ENCODE assay signal across 10 mouse cellular contexts in the genomic region with DNA sequence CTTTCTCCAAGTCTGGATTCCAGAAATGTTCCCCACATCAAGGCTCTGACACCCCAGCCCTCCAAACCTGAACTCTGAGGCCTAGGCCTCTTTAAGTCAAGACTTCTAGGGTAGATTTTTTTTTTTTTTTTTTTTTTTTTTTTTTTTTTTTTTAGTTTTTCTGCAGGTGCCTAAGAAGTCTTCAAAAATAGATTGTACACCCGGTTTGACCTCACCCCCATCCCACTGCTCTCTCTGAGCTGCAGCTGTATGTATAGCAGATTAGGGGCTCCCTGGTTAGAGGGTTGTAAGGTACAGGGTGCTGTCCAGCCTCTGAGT. TPM values are rescaled to one million over a fixed set of nuclear protein-coding genes. Genes with fewer than 3 reads are reported as not detected.
DNase-seq lines count a peak whose midpoint lies in the region; ATAC-seq and TF ChIP-seq lines count a peak whose summit lies in the region.
"Not testable (repeated sequence)": the region's sequence is repeated elsewhere in the genome, so short reads cannot be mapped to it uniquely, and the experiment has no call there.
"Had no signal": no experiment of that assay in that cellular context is flagged by ENCODE, and none has a peak within 500 bp of the region (broad histone marks: within the 10 kb centered on the region; RNA-seq: fewer than 3 reads in every experiment).

No protein-coding gene starts in this region.

- H3K27me3 ChIP-seq in G1E (ENCODE audit: insufficient read depth, low read length); heart, embryonic 11.5 days (ENCODE audit: control insufficient read depth, insufficient read depth, low read length); limb, embryonic 10.5 days (ENCODE audit: low read depth, poor library complexity, severe bottlenecking); liver, embryonic 16.5 days (ENCODE audit: control insufficient read depth, insufficient read depth, low read depth, low read length); stomach, postnatal 0 days (ENCODE audit: control insufficient read depth, insufficient read depth, low read length): not testable (repeated sequence)
- H3K27me3 ChIP-seq in hindbrain, embryonic 15.5 days: peaks cover 23% of the 10 kb centered on the region
- H3K27me3 ChIP-seq in midbrain, embryonic 16.5 days (ENCODE audit: control insufficient read depth, insufficient read depth, low read depth, low read length): peaks cover 12% of the 10 kb centered on the region; the same call in 1 of the 2 replicates

- 28% methylated on average over 1 of the region's 1 CpGs for WGBS in heart, embryonic 11.5 days (ENCODE audit: insufficient replicate concordance)
- 20% methylated on average over 1 of the region's 1 CpGs for WGBS in hindbrain, embryonic 15.5 days
- 4% methylated on average over 1 of the region's 1 CpGs for WGBS in limb, embryonic 10.5 days
- 14% methylated on average over 1 of the region's 1 CpGs for WGBS in liver, embryonic 16.5 days (ENCODE audit: insufficient replicate concordance)
- WGBS in midbrain, embryonic 16.5 days: 5% methylated on average over 1 of the region's 1 CpGs
- WGBS in stomach, postnatal 0 days: 17% methylated on average over 1 of the region's 1 CpGs

- H3K36me3 ChIP-seq in G1E (replicated peaks): peaks cover 57% of the 10 kb centered on the region
- H3K36me3 ChIP-seq in heart, embryonic 11.5 days (ENCODE audit: control insufficient read depth, insufficient read depth, low read length); hindbrain, embryonic 15.5 days; liver, embryonic 16.5 days (ENCODE audit: control insufficient read depth, insufficient read depth); midbrain, embryonic 16.5 days (ENCODE audit: control insufficient read depth, insufficient read depth, low read length); stomach, postnatal 0 days (ENCODE audit: control insufficient read depth, insufficient read depth, low read length): not testable (repeated sequence)
- peaks cover 35% of the 10 kb centered on the region for H3K36me3 ChIP-seq in limb, embryonic 10.5 days

- H3K9ac ChIP-seq in heart, embryonic 11.5 days (ENCODE audit: low read depth, low read length); hindbrain, embryonic 15.5 days; midbrain, embryonic 16.5 days (ENCODE audit: low read depth, low read length); stomach, postnatal 0 days (ENCODE audit: low read length): not testable (repeated sequence)
- peak overlapping the region; percentile 61; the same call in 1 of the 2 replicates for H3K9ac ChIP-seq in liver, embryonic 16.5 days (ENCODE audit: low read depth, low read length)

- not testable (repeated sequence) for TF ChIP-seq EP300 in stomach, postnatal 0 days (optimal IDR thresholded peaks at IDR 0.05)

- ATAC-seq in G1E (ENCODE audit: extremely low read depth, insufficient number of reproducible peaks, low FRiP score, poor library complexity, severe bottlenecking); heart, embryonic 11.5 days (replicated peaks; ENCODE audit: insufficient number of reproducible peaks, low FRiP score, low TSS enrichment); hindbrain, embryonic 15.5 days (ENCODE audit: low FRiP score, low read depth); liver, embryonic 16.5 days (ENCODE audit: low read depth); midbrain, embryonic 16.5 days; stomach, postnatal 0 days (ENCODE audit: low FRiP score, low TSS enrichment): not testable (repeated sequence)

- peak overlapping the region; percentile 96 for H3K27ac ChIP-seq in embryonic fibroblast, embryonic 13.5 days (ENCODE audit: insufficient read depth, low read length)
- peak overlapping the region; percentile 95 for H3K27ac ChIP-seq in heart, embryonic 11.5 days (ENCODE audit: low read depth, low read length)
- H3K27ac ChIP-seq in hindbrain, embryonic 15.5 days (replicated peaks): 0 out of 2 replicates have a peak overlapping the region, but pooled peaks have one; percentile 51
- H3K27ac ChIP-seq in limb, embryonic 10.5 days: peak overlapping the region; percentile 96
- peak overlapping the region; percentile 90 for H3K27ac ChIP-seq in liver, embryonic 16.5 days (ENCODE audit: low read length)
- peak overlapping the region; percentile 22; the same call in 1 of the 2 replicates for H3K27ac ChIP-seq in midbrain, embryonic 16.5 days (ENCODE audit: low read length)
- peak overlapping the region; percentile 94 for H3K27ac ChIP-seq in stomach, postnatal 0 days (replicated peaks)

- H3K4me3 ChIP-seq in G1E (ENCODE audit: low read depth, low read length): peak overlapping the region; percentile 71; the same call in 1 of the 2 replicates
- H3K4me3 ChIP-seq in embryonic fibroblast, embryonic 13.5 days (ENCODE audit: insufficient read depth, low read length); heart, embryonic 11.5 days (ENCODE audit: low read depth, low read length); hindbrain, embryonic 15.5 days; limb, embryonic 10.5 days; liver, embryonic 16.5 days (ENCODE audit: low read depth, low read length); midbrain, embryonic 16.5 days (ENCODE audit: low read depth, low read length); stomach, postnatal 0 days (ENCODE audit: low read depth, low read length): not testable (repeated sequence)

- TF ChIP-seq POLR2A in embryonic fibroblast, embryonic 13.5 days (IDR thresholded peaks at IDR 0.05; ENCODE audit: low read depth, low read length): not testable (repeated sequence)

- not testable (repeated sequence) for TF ChIP-seq CTCF in G1E (IDR thresholded peaks at IDR 0.05; ENCODE audit: low read depth, low read length); embryonic fibroblast, embryonic 13.5 days (IDR thresholded peaks at IDR 0.05; ENCODE audit: borderline replicate concordance, insufficient read depth, low read length); stomach, postnatal 0 days (IDR thresholded peaks at IDR 0.05; ENCODE audit: low read depth)

- not testable (repeated sequence) for H3K9me3 ChIP-seq in G1E (replicated peaks); heart, embryonic 11.5 days (replicated peaks; ENCODE audit: control insufficient read depth, low read length); hindbrain, embryonic 15.5 days; limb, embryonic 10.5 days (replicated peaks); liver, embryonic 16.5 days (replicated peaks; ENCODE audit: control insufficient read depth, low read length); midbrain, embryonic 16.5 days (replicated peaks; ENCODE audit: control insufficient read depth, low read length, poor library complexity, severe bottlenecking); stomach, postnatal 0 days (ENCODE audit: control insufficient read depth, low read length)

- H3K4me2 ChIP-seq in heart, embryonic 11.5 days: peak overlapping the region; percentile 69
- peak overlapping the region; percentile 60; the same call in 1 of the 2 replicates for H3K4me2 ChIP-seq in hindbrain, embryonic 15.5 days
- peak overlapping the region; percentile 84 for H3K4me2 ChIP-seq in liver, embryonic 16.5 days (ENCODE audit: low read depth, low read length)
- not testable (repeated sequence) for H3K4me2 ChIP-seq in midbrain, embryonic 16.5 days (ENCODE audit: low read length); stomach, postnatal 0 days (replicated peaks; ENCODE audit: low read depth)

- peaks cover 75% of the 10 kb centered on the region for H3K4me1 ChIP-seq in G1E (ENCODE audit: insufficient read depth, low read depth, low read length)
- peaks cover 14% of the 10 kb centered on the region for H3K4me1 ChIP-seq in embryonic fibroblast, embryonic 13.5 days (ENCODE audit: control insufficient read depth, insufficient read depth, low read length)
- H3K4me1 ChIP-seq in heart, embryonic 11.5 days (ENCODE audit: control insufficient read depth, insufficient read depth, low read length): peaks cover 55% of the 10 kb centered on the region
- H3K4me1 ChIP-seq in hindbrain, embryonic 15.5 days (replicated peaks): peaks cover 32% of the 10 kb centered on the region
- peaks cover 76% of the 10 kb centered on the region for H3K4me1 ChIP-seq in limb, embryonic 10.5 days
- H3K4me1 ChIP-seq in liver, embryonic 16.5 days (ENCODE audit: control insufficient read depth, low read depth, low read length): peaks cover 57% of the 10 kb centered on the region
- peaks cover 15% of the 10 kb centered on the region; the same call in 1 of the 2 replicates for H3K4me1 ChIP-seq in midbrain, embryonic 16.5 days (ENCODE audit: control insufficient read depth, insufficient read depth, low read length)
- H3K4me1 ChIP-seq in stomach, postnatal 0 days (replicated peaks; ENCODE audit: control insufficient read depth, insufficient read depth): peaks cover 19% of the 10 kb centered on the region

- DNase-seq in G1E (ENCODE audit: low spot score); limb, embryonic 10.5 days (ENCODE audit: low spot score); stomach, postnatal 0 days (ENCODE audit: low spot score): not testable (repeated sequence)

RNA-seq across cellular contexts. Expression of a gene that starts 6.4 kb away (rescaled TPM):
- total RNA-seq in G1E (2014; fragmentation: Nextera tagmentation) (106 and 126 TPM in 2 replicates), G1E (2017) (168 and 172 TPM in 2 replicates)
- polyA plus RNA-seq in G1E (2012): 53.7 and 56.7 TPM in 2 replicates
- polyA plus RNA-seq in embryonic fibroblast, embryonic 13.5 days (2011; ENCODE audit: insufficient read length, low read depth, missing spikeins): 64.6 and 70.7 TPM in 2 replicates
- polyA plus RNA-seq in heart, embryonic 11.5 days (2014; fragmentation: Nextera tagmentation; extraction: Ambion mirVana): 109 and 113 TPM in 2 replicates
- 96.2 and 106 TPM in 2 replicates for polyA plus RNA-seq in hindbrain, embryonic 15.5 days (2015; fragmentation: Nextera tagmentation; extraction: Ambion mirVana)
- polyA plus RNA-seq in limb, embryonic 10.5 days (2016; fragmentation: Nextera tagmentation; extraction: Ambion mirVana): 270 and 284 TPM in 2 replicates
- 49.4 and 54.4 TPM in 2 replicates for polyA plus RNA-seq in liver, embryonic 16.5 days (2015; fragmentation: Nextera tagmentation; extraction: Ambion mirVana)
- polyA plus RNA-seq in midbrain, embryonic 16.5 days (2015; fragmentation: Nextera tagmentation; extraction: Ambion mirVana): 98.1 and 106 TPM in 2 replicates
- 58.7 and 63.5 TPM in 2 replicates for polyA plus RNA-seq in stomach, postnatal 0 days (2015; fragmentation: Nextera tagmentation; extraction: Ambion mirVana)

RNA-seq across cellular contexts. Expression of a gene that starts 7.7 kb away (rescaled TPM):
- total RNA-seq in G1E (2014; fragmentation: Nextera tagmentation) (22.9 and 29.7 TPM in 2 replicates), G1E (2017) (13.5 and 15.2 TPM in 2 replicates)
- 27.6 and 28.2 TPM in 2 replicates for polyA plus RNA-seq in G1E (2012)
- 135 and 148 TPM in 2 replicates for polyA plus RNA-seq in embryonic fibroblast, embryonic 13.5 days (2011; ENCODE audit: insufficient read length, low read depth, missing spikeins)
- 6.3 and 6.4 TPM in 2 replicates for polyA plus RNA-seq in heart, embryonic 11.5 days (2014; fragmentation: Nextera tagmentation; extraction: Ambion mirVana)
- polyA plus RNA-seq in hindbrain, embryonic 15.5 days (2015; fragmentation: Nextera tagmentation; extraction: Ambion mirVana): 1.6 and 2.8 TPM in 2 replicates
- 7.7 and 10.1 TPM in 2 replicates for polyA plus RNA-seq in limb, embryonic 10.5 days (2016; fragmentation: Nextera tagmentation; extraction: Ambion mirVana)
- 2.5 TPM in 2 replicates for polyA plus RNA-seq in liver, embryonic 16.5 days (2015; fragmentation: Nextera tagmentation; extraction: Ambion mirVana)
- 1.5 and 1.7 TPM in 2 replicates for polyA plus RNA-seq in midbrain, embryonic 16.5 days (2015; fragmentation: Nextera tagmentation; extraction: Ambion mirVana)
- 7.4 and 9.0 TPM in 2 replicates for polyA plus RNA-seq in stomach, postnatal 0 days (2015; fragmentation: Nextera tagmentation; extraction: Ambion mirVana)

RNA-seq across cellular contexts. Expression of a gene that starts 14.8 kb away (rescaled TPM):
- total RNA-seq in G1E (2014; fragmentation: Nextera tagmentation) (80.4 and 94.2 TPM in 2 replicates), G1E (2017) (69.2 and 94.3 TPM in 2 replicates)
- polyA plus RNA-seq in G1E (2012): 12.6 and 16.7 TPM in 2 replicates
- 51.1 and 51.9 TPM in 2 replicates for polyA plus RNA-seq in embryonic fibroblast, embryonic 13.5 days (2011; ENCODE audit: insufficient read length, low read depth, missing spikeins)
- polyA plus RNA-seq in heart, embryonic 11.5 days (2014; fragmentation: Nextera tagmentation; extraction: Ambion mirVana): 57.1 and 60.7 TPM in 2 replicates
- 39.1 and 39.5 TPM in 2 replicates for polyA plus RNA-seq in hindbrain, embryonic 15.5 days (2015; fragmentation: Nextera tagmentation; extraction: Ambion mirVana)
- 73.9 and 77.2 TPM in 2 replicates for polyA plus RNA-seq in limb, embryonic 10.5 days (2016; fragmentation: Nextera tagmentation; extraction: Ambion mirVana)
- 19.9 and 22.7 TPM in 2 replicates for polyA plus RNA-seq in liver, embryonic 16.5 days (2015; fragmentation: Nextera tagmentation; extraction: Ambion mirVana)
- polyA plus RNA-seq in midbrain, embryonic 16.5 days (2015; fragmentation: Nextera tagmentation; extraction: Ambion mirVana): 39.8 and 43.8 TPM in 2 replicates
- polyA plus RNA-seq in stomach, postnatal 0 days (2015; fragmentation: Nextera tagmentation; extraction: Ambion mirVana): 105 TPM in 2 replicates

RNA-seq across cellular contexts. Expression of a gene that starts 33.5 kb away (rescaled TPM):
- total RNA-seq in G1E (2014; fragmentation: Nextera tagmentation): 127 and 141 TPM in 2 replicates
- total RNA-seq in G1E (2017): 119 and 128 TPM in 2 replicates
- polyA plus RNA-seq in G1E (2012): 48.3 and 51.4 TPM in 2 replicates
- polyA plus RNA-seq in embryonic fibroblast, embryonic 13.5 days (2011; ENCODE audit: insufficient read length, low read depth, missing spikeins): 33.5 and 48.3 TPM in 2 replicates
- 18.5 and 19.2 TPM in 2 replicates for polyA plus RNA-seq in heart, embryonic 11.5 days (2014; fragmentation: Nextera tagmentation; extraction: Ambion mirVana)
- 22.9 and 26.1 TPM in 2 replicates for polyA plus RNA-seq in hindbrain, embryonic 15.5 days (2015; fragmentation: Nextera tagmentation; extraction: Ambion mirVana)
- polyA plus RNA-seq in limb, embryonic 10.5 days (2016; fragmentation: Nextera tagmentation; extraction: Ambion mirVana): 22.7 and 22.8 TPM in 2 replicates
- polyA plus RNA-seq in liver, embryonic 16.5 days (2015; fragmentation: Nextera tagmentation; extraction: Ambion mirVana): 32.7 and 39.1 TPM in 2 replicates
- 24.4 and 26.6 TPM in 2 replicates for polyA plus RNA-seq in midbrain, embryonic 16.5 days (2015; fragmentation: Nextera tagmentation; extraction: Ambion mirVana)
- polyA plus RNA-seq in stomach, postnatal 0 days (2015; fragmentation: Nextera tagmentation; extraction: Ambion mirVana): 23.5 and 24.8 TPM in 2 replicates

RNA-seq across cellular contexts. Expression of a gene that starts 51.6 kb away (rescaled TPM):
- not detected in 2 replicates for total RNA-seq in G1E (2014; fragmentation: Nextera tagmentation)
- 0.05 TPM in 1 of 2 replicates, not detected in the other for total RNA-seq in G1E (2017)
- not detected in 2 replicates for polyA plus RNA-seq in G1E (2012)
- polyA plus RNA-seq in embryonic fibroblast, embryonic 13.5 days (2011; ENCODE audit: insufficient read length, low read depth, missing spikeins): not detected in 2 replicates
- 0.21 and 0.24 TPM in 2 replicates for polyA plus RNA-seq in heart, embryonic 11.5 days (2014; fragmentation: Nextera tagmentation; extraction: Ambion mirVana)
- 7.9 and 13.4 TPM in 2 replicates for polyA plus RNA-seq in hindbrain, embryonic 15.5 days (2015; fragmentation: Nextera tagmentation; extraction: Ambion mirVana)
- polyA plus RNA-seq in limb, embryonic 10.5 days (2016; fragmentation: Nextera tagmentation; extraction: Ambion mirVana): 0.04 and 0.13 TPM in 2 replicates
- not detected in 2 replicates for polyA plus RNA-seq in liver, embryonic 16.5 days (2015; fragmentation: Nextera tagmentation; extraction: Ambion mirVana)
- 12.3 and 14.4 TPM in 2 replicates for polyA plus RNA-seq in midbrain, embryonic 16.5 days (2015; fragmentation: Nextera tagmentation; extraction: Ambion mirVana)
- polyA plus RNA-seq in stomach, postnatal 0 days (2015; fragmentation: Nextera tagmentation; extraction: Ambion mirVana): 0.13 TPM in 2 replicates
- total RNA-seq: adrenal gland, adult 18-20 months; megakaryocyte progenitor cell, adult 5-6 weeks had no signal

Comparison
In these comparisons a context has a peak if more than half of its experiments do, and no peak if none do; other contexts are left out.
1. H3K27ac ChIP-seq: peak in every context shown above with its lines; median percentile 96 in embryonic fibroblast, embryonic 13.5 days; 96 in limb, embryonic 10.5 days; 95 in heart, embryonic 11.5 days; 94 in stomach, postnatal 0 days; 90 in liver, embryonic 16.5 days; 51 in hindbrain, embryonic 15.5 days; 22 in midbrain, embryonic 16.5 days.